Mouse (Mus musculus) lung, postnatal 36 days (tissue): Measurements from ENCODE around the gene Hivep2.

Experiments
- DNase-seq: peaks from one replicate; pipeline ENCODE4 v3.0.0; 2022; ENCODE audit warnings: mixed read lengths

The Hivep2 gene

DNA sequence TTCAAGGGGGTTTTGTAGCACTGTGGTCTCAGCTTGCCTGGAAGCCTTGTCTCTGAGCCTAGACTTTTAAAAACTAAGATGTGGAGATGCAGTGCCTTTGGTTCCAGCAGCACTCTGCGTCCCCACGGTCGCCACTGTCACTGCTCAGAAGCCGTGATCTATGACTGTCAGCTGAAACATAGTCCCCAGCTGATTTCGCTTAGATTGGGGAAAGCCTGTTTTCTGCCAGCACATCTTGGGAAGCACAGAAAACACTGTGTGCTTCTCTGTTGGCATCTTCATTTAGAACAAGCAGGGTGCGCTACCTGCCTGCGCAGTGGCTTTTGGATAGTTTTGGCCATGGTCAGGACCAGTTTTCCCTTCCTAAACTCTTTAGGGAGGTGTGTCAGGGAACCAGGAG, 59.1 kb downstream of the Hivep2 start:
- DNase-seq: no peak

DNA sequence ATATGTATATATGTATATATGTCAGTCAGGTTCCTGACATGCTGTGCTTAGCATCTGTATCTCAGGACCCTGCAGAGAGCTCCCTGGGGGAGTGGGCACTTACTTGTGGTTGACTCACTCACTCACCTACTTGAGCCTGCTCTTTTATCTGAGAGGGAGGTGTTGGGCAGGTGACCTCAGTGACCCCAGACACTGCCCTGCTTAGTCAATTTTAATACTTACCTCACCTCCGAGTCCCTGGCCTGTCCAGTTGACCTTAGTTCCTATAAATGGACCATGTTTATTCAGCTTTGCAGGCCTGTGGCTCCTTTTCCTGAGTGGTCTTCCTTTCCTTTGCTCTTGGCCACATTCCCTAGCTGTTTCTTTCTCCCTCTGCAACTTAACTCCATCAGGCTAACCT, 61.9 kb downstream of the Hivep2 start:
- no peak for DNase-seq

DNA sequence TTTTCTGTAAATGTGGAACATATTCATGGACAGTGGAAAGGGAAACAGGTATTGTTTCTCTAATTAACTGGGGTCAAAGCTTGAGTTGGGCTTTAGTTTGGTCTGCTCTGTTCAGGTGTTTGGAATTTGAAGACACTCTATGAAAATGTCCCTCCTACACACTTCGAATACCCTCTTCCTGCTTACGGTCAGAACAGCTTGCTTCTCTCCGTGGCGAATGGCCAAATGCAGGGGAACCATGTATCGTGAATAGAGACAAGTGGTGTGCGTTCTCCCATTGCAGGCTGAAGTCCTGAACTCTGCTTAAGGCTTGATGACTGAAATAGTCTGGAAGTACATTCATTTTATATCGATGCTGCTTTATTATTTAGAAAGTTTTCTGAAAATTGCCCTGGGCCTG, 63.1 kb downstream of the Hivep2 start:
- no peak for DNase-seq

DNA sequence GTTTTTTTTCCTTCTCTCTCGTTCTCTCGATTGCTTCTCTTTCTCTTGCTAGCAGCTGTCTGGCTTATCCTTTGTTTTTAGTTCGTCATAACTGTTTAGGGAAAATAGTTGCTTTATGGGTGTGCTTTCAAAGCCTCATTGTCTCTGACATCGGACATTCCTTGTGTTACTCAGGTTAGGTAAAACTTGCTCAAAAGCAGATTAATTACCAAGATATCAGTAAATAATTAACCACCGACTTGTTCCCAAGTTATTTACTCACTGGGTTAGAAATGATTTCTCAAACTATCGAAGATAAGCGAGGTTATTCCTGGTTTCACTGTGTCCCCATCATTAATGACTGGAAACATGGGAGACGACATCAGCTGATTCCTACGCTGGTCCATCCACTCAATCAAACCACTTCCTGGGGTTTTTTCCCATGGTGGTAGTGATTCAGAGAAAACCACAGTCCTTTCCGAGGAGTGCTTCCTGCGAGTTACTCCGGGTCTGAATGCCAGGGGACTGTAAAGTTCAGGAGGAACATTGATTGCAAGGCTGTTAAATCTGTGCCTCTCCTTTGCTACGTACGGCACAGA, 64.7 kb downstream of the Hivep2 start:
- DNase-seq: no peak

DNA sequence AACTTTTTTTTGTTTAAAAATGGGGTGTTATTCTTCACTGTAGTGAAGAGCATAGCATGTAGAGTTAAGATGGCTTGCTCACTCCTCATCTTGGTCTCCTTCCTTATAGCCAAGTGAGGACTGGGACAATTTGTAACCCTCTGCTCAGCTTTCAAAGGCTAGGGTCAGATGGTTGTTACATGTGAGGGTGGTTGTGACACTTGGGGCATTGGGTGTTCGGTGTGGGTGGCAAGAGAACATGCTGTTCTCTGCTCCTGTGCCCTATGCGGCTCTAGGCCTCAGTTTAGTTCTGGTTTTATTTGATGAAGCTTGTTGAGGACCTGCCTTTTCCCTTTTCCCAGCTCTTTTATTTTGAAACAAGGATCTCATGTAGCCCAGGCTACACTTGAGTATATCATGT, 66.7 kb downstream of the Hivep2 start:
- no peak for DNase-seq

DNA sequence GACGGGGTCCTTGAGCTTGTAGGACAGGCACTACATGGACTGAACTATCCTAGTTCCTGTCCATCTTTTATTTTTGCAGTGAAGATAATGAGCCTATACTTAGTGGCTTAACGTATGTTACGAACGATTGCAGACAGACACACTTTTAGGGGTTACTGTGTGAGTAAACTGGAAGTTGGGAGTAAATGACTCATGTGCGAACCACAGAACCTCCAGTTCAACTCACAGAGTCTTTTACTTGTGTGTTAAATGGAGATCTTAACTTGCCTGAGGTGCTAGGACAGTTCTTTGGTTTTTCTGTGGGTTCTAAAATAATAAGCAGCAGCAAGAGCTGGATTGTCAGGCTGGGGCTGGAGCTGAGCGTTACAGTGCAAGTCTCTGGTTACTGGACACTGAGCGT, 68.2 kb downstream of the Hivep2 start:
- DNase-seq: no peak

DNA sequence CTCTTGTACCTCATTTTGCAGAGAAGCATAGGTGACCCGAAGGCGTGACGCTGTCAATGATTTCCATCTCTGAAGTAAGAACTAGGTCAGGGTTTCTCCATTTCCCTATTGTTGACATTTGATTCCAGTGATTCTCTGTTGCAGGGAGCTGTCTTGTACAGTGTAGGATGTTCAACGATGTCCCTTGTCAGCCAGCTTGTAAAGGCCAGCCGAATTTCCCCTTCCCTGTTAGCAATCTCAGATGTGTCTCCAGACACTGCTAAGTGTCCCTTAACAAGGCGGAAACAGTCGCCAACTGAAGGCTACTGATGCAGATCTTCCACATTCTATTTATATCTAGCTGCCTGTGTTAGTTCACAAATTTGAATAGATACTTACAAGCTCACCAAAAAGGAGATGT, 68.9 kb downstream of the Hivep2 start:
- DNase-seq: no peak

DNA sequence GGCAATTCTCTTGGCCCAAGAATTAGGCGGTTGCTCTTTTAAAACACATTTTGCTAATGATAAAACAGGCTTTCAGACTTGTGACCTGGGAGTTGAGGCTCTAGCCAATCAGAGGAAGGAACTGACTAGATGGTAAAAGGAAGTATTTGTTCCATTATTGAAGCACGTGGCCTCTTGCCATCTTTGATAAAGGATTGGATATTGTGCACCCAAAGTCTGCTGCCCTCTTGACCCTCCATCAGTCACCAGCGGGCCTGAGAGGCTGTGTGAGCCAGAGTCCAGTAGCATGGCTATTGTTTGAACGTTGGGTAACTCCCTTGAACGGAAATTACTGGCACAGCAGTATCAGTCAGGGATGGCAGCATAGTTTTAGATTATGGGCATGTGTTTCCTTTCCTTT, 69.7 kb downstream of the Hivep2 start:
- DNase-seq: peak; percentile 66

DNA sequence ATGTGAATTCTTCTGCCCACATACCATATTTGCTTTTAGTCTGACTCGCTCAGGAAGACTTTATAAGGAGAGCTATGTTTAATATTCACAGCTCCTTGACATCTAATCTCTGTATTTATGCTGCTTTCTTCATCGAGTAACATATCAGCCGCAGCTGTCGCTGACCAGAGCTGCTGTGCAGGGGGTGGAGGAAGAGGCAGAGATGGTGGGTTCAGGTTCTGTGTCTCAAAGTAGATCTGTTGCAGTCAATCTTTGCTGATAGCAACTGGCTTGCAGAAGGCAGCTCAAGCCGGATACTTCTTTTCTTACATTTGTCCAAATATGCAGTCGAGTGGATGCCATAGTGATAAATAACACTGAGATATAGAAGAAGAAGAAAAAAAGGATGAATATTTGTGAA, 70.6 kb downstream of the Hivep2 start:
- no peak for DNase-seq

DNA sequence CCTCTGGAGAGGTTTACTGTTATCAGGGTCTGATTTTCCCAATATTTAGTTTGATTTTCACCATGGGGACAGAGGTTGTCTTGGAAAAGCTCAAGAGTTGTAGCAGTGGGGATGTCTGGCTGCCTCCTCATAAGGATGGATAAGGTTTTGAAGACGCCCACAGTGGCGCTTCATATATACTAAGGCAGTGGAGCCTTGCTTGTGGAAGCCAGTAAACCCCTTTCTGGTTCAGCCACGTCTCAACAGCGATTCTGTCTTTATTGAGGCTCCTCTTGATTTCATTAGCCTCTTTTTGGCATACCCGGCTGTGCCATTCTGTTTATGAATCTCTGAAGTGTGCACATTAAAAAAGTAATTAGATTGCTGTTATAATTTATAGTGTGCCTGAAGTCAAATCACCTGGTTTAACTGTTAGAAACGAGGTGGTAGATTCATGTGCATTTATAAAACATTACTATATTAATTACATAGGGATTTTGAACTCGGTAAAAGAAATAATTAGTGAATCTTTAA, 72.2 kb downstream of the Hivep2 start:
- no peak for DNase-seq

DNA sequence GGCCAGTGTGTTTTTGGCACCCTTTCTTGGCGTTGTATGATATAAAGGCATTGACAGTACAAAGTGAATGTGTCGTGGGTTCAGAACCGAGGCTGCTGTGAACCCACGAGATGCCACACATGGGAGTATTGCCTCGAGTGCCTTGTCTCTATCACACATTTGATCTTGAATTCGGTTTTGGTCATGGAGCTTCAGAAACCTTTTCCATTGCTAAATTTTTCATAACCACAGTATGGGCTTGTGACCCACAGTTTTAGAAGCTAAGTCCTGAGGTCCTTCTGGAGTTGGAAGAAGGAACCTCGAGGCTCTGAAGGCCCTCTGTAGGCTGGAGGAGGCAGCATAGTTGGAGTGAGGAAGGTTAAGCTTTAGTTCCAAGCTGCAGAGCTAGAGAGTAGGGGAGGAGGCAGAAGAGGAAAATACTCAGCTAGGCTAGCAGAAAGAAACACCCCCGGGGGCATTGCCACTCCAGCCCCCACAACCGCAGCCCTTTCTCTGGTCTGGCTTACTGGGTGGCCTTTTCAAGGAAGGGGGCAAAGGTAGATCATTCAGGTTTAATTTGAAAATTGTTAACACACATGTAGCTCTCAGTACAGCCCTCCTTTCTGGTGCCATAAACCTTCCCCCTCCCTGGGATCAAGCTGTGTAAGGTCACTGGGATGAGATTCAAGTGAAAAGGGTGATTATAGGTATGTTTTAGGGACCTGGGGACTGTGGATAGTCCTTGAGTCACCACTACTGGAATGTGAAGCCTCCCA, 75.0 kb downstream of the Hivep2 start:
- DNase-seq: no peak

DNA sequence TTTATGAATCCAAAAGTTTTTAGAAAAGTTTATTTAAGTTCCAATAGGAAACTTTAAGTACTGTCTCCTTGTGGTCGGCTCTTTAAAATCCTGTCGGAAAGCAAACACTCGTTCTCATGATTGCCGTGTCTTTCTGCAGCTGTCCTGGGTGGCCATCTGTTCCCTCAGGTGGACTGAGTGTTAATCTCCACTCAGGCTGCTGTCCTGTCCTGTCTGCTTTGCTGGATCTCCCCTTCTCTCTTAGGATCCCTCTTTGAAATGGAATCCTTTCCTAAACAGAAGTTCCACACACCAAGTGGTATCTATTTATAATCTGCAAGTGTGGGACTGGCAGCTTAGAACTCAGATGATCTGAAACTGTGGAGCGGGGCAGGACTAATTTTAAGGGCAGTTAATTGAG, 75.7 kb downstream of the Hivep2 start:
- DNase-seq: no peak

DNA sequence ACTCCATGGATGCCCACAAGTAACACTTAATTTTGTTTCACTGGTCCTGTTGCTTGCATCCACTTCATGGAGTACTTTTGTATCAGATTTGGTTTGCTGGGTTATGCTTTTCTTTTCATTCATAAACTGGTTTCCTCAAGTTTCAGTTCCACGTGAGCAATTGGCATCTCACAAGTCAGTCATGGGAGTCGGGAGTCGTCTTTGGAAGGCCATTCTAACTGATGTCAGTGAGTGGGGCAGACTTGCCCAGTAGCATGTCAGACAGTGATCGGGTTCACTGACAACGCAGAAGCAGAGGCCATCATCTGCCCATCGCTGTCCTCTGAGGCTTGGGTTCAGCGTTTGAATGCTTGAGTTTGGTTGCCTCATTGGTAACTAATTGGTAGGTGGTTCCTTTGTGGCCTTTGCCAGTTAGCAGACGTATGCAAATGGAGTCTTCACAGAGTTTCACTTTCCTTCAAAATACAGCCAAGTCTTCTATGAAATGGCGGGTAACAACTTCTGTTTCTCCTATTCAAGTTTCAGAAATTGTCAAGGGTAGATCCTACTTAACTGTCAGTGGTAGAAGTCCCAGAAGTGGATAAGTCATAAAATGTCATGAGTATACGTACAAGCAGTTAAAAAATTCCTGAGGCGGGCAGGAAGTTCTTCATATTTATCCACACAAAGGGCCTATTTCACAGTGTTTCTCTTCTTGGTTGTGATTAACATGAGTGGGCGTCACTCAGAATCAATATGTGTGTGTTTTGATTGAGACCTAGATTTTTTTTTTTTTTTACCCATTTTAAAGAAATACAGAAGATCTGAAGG, 76.9 kb downstream of the Hivep2 start:
- DNase-seq: no peak

DNA sequence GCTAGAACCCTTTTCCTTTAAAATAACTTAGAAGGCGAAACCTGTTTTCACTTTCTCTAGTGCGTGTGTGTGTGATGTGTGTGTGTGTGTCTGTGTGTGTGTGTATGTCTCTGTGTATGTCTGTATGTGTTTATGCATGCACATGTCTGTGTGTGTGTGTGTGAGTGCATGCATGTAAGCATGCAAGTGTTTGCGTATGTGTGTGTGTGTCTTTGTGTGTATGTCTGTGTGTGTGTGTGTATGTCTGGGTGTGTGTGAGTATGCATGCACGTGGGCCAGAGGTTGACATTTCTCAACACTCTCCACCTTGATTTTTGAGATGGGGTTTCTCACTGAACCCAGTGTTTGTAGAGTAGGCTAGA, 77.5 kb downstream of the Hivep2 start:
- no peak for DNase-seq

DNA sequence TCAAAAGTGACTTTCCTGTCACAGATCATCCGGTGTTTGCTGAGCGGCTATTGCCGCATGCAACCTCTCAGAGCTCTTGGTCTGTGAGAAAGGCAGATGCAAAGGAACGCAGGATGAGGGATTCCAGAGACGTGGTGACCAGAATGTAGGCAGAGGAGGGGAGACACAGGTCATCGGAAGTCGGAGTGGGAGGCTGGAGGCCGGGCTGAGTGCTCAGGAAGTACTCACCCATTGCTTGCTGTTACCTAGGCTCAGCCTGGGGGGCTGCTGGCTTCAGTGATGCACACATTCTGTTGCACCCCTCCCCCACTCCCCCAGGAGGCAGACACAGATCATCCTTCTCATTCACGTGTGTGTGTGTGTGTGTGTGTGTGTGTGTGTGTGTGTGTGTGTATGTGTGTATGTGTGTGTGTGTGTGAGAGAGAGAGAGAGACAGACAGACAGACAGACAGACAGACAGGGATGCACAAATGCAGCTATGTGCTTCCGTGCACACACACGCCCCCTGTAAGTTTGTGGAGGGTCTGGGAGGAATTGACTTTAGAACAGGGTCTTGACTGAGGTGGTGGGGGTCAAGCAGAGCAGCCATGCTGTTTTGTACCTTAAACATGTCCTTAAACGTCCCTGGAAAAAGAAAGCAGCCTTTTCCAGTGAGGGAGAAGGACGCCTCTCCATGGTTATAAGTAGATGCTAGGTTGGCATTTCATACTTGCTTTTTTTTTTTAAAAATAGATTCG, 78.3 kb downstream of the Hivep2 start:
- DNase-seq: no peak

DNA sequence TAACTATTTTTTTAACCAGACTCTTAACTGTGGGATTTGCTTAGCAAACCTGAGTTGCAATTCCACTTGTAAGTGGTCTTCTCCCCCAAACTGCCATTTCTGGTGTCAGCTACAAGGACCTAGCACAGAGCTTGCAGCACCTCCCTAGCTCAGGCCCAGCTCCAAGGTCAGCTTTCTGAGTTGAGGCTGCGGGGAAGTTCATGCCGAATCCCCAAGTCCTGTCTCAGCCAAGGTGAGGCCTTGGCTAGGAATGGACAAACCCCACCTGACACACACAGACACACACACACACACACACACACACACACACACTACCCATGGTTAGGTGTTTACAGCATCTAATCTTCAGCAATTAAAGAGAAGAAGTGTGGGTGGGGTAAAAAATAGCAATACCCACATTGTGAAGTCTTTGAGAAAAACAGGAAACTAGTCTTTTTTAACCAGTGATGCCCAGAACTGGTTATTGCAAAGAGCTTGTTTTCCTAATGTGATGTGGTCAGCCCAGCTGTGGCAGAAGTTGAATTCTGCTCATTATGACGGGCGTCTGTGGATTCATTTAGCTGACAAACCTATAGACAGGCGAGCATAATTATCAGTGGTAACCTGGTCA, 79.0 kb downstream of the Hivep2 start:
- DNase-seq: no peak

DNA sequence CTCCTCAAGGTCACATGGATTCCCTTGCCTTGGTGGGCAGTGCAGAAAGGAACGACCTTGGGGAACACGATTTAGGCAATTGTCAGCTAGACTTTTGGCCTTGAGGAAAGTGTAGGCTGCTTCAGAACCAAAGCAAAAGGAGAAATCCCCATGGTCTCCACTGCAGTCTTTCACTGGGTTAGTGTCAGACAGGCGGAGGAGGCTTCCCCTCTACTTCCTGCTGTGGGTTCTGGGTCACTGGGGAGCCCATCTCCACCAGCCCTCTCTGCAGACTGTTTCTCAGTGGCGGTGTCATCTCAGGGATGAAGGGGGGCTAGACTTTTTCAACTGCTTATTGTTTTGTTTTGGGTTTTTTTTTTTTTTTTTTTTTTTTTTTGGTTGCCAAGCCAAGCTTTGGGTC, 79.9 kb downstream of the Hivep2 start:
- DNase-seq: peak; percentile 42

DNA sequence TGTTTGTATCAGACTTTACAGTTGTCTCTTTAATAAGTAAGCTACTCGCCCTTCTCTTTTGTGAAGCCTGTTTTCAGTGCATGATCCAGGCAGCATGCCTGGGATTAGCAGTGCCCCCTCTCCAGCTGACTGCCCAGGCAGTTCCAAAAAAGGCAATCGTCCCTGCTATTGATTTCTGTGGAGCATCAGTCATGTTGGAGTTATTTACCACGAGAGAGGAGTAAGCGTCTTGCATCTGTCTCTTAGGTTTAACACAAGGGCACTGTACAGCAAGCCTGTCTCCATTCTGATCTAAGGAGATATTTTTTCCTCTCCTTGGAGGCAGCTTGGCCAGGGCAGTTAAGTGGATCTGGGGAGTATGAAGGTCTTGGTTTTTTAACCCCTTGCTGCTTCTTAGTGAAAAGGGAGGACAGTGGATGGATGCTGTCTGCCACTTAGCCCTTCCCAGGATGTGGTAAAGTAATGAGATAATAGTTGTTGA, 80.3 kb downstream of the Hivep2 start:
- DNase-seq: no peak

DNA sequence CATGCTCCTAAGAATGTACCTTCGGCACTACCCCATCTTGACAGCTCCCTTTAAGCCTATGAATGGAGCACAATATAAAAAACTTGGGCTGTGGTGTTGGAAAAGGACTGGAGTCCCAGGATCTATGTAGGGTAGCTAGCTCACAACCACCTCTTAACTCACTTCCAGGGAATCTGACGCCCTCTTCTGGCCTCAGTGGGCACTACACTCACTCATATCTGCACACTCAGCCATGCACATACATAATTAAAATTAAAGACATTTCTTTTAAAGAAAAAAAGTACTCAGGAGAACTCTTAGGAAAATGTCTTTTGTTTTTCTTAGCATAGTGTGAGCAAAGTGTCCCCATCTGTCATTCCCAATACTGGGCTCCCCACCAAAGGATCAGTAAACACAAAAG, 81.1 kb downstream of the Hivep2 start:
- peak; percentile 58 for DNase-seq

DNA sequence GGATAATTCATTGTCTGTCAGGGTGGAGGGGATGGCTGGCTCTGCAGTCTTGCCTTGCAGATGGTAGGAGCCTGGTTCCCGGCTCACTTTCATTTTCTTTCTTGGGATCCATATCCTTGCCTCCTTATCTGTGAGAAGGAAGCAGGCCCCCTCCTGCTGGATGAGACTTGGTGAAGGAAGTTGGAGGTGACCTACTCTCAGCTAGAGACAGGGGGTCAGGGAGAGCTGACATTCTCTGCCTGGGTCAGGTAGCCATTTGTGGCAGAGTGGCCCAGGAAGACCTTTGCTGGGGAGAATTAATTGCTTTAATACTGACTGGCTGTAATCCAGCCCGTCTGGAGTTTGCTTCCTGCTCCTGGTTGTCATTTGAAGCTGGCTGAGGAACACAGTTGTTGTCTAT, 81.8 kb downstream of the Hivep2 start:
- DNase-seq: no peak

DNA sequence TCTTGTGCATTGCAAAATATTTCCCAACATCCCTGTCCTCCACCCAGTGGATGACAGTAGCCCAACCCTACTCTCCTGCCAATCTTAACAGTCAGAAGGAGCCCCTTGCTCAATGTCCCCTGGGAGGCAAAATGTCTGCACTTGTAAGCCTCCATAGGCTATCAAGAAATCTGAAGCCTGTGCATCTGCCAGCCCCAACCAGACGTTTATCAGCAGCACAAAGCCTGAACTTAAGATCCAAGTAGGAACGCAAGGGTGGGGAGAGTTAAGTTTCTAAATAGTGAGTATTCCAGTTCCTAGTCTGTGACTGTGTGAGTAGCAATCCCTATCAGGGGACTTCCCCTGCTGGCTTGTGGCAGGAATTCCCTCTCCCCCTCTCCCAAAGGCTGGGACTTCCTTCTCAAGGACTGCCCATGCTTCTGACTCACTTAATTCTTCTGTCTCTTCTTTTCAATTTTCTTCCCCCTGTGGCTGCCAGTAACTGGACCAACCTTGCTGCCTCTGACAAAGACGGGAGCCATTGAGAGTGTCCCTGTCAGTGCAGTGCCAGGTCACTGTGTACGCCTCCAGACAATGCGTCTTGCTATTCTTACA, 82.5 kb downstream of the Hivep2 start:
- DNase-seq: peak; percentile 37

DNA sequence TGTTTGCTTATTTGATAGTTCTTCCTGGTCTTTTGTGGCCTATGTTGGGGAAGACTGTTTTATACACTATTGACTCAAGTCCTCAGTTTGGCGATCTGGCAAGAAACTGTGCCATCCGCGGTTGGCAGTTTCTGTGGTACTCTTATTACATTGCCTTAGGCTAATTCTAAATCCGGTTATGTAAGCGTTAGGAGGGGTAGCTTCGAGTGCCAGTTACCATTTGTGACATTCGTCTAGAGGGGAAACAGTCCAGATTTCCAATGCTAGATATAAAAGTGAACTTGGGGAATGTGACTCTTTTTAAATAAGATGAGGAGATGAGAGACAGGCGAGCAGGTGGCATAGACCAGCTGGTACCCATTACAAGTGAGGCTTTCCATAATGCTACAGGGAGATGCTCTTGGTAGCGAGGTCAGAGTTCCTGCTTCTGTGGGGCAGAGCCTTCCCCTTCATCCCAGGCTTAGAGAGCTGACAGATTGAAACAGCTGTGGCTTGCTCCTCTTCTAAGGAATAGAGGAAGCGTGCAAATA, 83.1 kb downstream of the Hivep2 start:
- peak; percentile 24 for DNase-seq
